ENCODE assay signal across 19 mouse cellular contexts in the genomic region with DNA sequence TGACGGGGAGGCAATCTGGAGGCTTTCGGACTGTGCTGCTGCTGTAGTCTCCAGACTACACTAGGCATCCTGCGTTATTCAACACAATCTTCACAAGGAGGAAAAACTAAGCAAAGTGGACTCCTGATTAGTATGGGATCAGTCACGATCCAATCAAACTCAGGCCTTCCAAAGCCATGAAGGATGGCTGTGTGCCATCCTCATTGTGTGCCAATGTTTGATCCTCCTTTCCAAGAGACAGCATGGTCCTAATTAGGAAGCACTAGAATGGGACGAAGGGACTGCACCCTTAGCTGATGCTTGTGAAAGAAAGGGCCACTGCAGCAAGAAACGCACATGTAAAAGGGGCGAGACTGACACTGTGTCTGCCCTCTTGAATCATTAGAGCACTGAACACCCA.
"Had no signal": no experiment of that assay in that cellular context is flagged by ENCODE, and none has a peak within 500 bp of the region (broad histone marks: within the 10 kb centered on the region; RNA-seq: fewer than 3 reads in every experiment).

No protein-coding gene starts in this region.

- H3K27ac ChIP-seq: limb, embryonic 13.5 days; liver, embryonic 14.5 days; lung, embryonic 15.5 days; midbrain, embryonic 10.5 days; stomach, postnatal 0 days had no signal

- DNase-seq: kidney, adult 8-10 months; kidney, postnatal 14 days; kidney, postnatal 4 days; left cerebral cortex, postnatal 4 days; lung, adult 18-20 months; lung, postnatal 36 days; midbrain, embryonic 14.5 days; right cerebral cortex, postnatal 14 days; right cerebral cortex, postnatal 4 days; thymus, adult 2 months; thymus, postnatal 14 days; thymus, postnatal 4 days had no signal

- H3K27me3 ChIP-seq: limb, embryonic 13.5 days; lung, embryonic 15.5 days; megakaryocyte, embryonic 14.5 days had no signal

- H3K4me1 ChIP-seq: limb, embryonic 13.5 days; lung, embryonic 15.5 days; midbrain, embryonic 10.5 days had no signal

- H3K4me3 ChIP-seq: limb, embryonic 13.5 days; lung, embryonic 15.5 days; megakaryocyte, embryonic 14.5 days; midbrain, embryonic 10.5 days had no signal

- H3K9ac ChIP-seq: limb, embryonic 13.5 days; liver, embryonic 14.5 days; lung, embryonic 15.5 days had no signal

- H3K4me2 ChIP-seq: limb, embryonic 13.5 days; liver, embryonic 11.5 days; lung, embryonic 15.5 days had no signal

- H3K9me3 ChIP-seq: limb, embryonic 13.5 days; lung, embryonic 15.5 days; megakaryocyte, embryonic 14.5 days; midbrain, embryonic 10.5 days had no signal
